Mouse (Mus musculus): ENCODE data around the gene Sept4.

The Sept4 gene

GRCm38 (mm10) chr11:87568255-87568953 lies at the start of gene Sept4:
Gene Sept4 (plus strand): TSS chr11:87568903.
- DNase-seq = no peak

GRCm38 (mm10) chr11:87519260-87519659 lies 49.4 kb upstream of the Sept4 start:
- peak; percentile 60 for DNase-seq

GRCm38 (mm10) chr11:87523466-87523865 lies 45.2 kb upstream of the Sept4 start:
- no peak for DNase-seq

- DNase-seq = no peak
Measured at GRCm38 (mm10) chr11:87523967-87524366, 44.7 kb upstream of the Sept4 start.

GRCm38 (mm10) chr11:87524780-87525179 lies 43.9 kb upstream of the Sept4 start:
- peak; percentile 10 for DNase-seq

GRCm38 (mm10) chr11:87527364-87527763 lies 41.3 kb upstream of the Sept4 start:
- no peak for DNase-seq

- DNase-seq = peak; percentile 25
Measured at GRCm38 (mm10) chr11:87527990-87528389, 40.7 kb upstream of the Sept4 start.

GRCm38 (mm10) chr11:87531695-87532094 lies 37.0 kb upstream of the Sept4 start:
- DNase-seq = no peak

- no peak for DNase-seq
Measured at GRCm38 (mm10) chr11:87542285-87542684, 26.4 kb upstream of the Sept4 start.

GRCm38 (mm10) chr11:87542906-87543305 lies 25.8 kb upstream of the Sept4 start:
- DNase-seq = no peak

- no peak for DNase-seq
Measured at GRCm38 (mm10) chr11:87553342-87553741, 15.4 kb upstream of the Sept4 start.

- peak; percentile 75 for DNase-seq
Measured at GRCm38 (mm10) chr11:87554386-87554785, 14.3 kb upstream of the Sept4 start.

- peak; percentile 44 for DNase-seq
Measured at GRCm38 (mm10) chr11:87555106-87555703, 13.5 kb upstream of the Sept4 start.

GRCm38 (mm10) chr11:87561208-87561607 lies 7.5 kb upstream of the Sept4 start:
- no peak for DNase-seq

GRCm38 (mm10) chr11:87566501-87566900 lies 2.2 kb upstream of the Sept4 start, which contains the start of gene Gm11492:
Gene Gm11492 (plus strand): TSS chr11:87566653.
- DNase-seq = no peak

- DNase-seq = no peak
Measured at GRCm38 (mm10) chr11:87570743-87571142, 2.0 kb downstream of the Sept4 start.

GRCm38 (mm10) chr11:87571361-87571950 lies 2.8 kb downstream of the Sept4 start:
- peak; percentile 43 for DNase-seq

- peak; percentile 69 for DNase-seq
Measured at GRCm38 (mm10) chr11:87573751-87574150, 5.0 kb downstream of the Sept4 start.

- DNase-seq = no peak
Measured at GRCm38 (mm10) chr11:87574520-87575180, 5.9 kb downstream of the Sept4 start.

- no peak for DNase-seq
Measured at GRCm38 (mm10) chr11:87577601-87578248, 9.0 kb downstream of the Sept4 start.

- DNase-seq = peak; percentile 84
Measured at GRCm38 (mm10) chr11:87578249-87578962, 9.7 kb downstream of the Sept4 start.

GRCm38 (mm10) chr11:87578963-87579601 lies 10.4 kb downstream of the Sept4 start:
- DNase-seq = peak; percentile 75

Data from lung, postnatal 10 days (tissue).